Mouse (Mus musculus) bone marrow, adult 2 months (tissue): ENCODE results near the gene Nup88.

ENCODE experiments used
- CTCF ChIP-seq: fragments of 200-500 bp; IDR thresholded peaks from 2 replicates; pipeline ENCODE4 v1.5.1; 2011; ENCODE audit warnings: low read length, control low read depth; ENCODE audit not compliant: control insufficient read depth, insufficient read depth
- POLR2A ChIP-seq: fragments of 200-500 bp; IDR thresholded peaks from 2 replicates; pipeline ENCODE4 v1.6.1; 2011; ENCODE audit warnings: low read depth, mild to moderate bottlenecking, control low read depth, low read length, borderline replicate concordance; ENCODE audit not compliant: control insufficient read depth

DNA sequence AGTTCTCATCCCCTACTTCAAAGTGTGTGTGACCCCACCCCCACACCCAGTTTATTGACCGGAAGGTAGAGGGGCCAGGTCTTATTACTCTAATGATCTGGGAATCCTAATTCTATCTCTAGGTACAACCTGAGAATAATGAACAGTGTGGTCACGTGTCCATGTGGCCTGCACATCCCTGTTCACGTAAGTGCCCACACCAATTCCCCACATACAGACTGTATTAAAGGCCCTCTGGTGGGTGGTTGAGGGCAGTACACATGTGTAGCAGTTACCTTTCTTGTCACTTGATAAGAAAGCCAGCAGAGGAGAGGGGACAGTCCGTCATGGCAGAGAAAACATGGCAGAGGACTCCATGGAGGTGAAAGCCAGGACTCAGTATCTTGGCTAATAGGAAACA, 4.2 kb upstream of the Nup88 start:
- peak; percentile 19; the same call in 1 of the 2 replicates for TF ChIP-seq CTCF
- TF ChIP-seq POLR2A, result no peak
